Mouse (Mus musculus): Measurements from ENCODE around the gene Gtpbp6. TPM values are rescaled to one million over a fixed set of nuclear protein-coding genes. Genes with fewer than 3 reads are reported as not detected.
A peak's percentile ranks its signal among the peaks of the same experiment; 100 is the strongest.
"Not testable (repeated sequence)": the region's sequence is repeated elsewhere in the genome, so short reads cannot be mapped to it uniquely, and the experiment has no call there.

Gtpbp6 gene
- polyA plus RNA-seq, 1 experiment from 2014 or later, result 18.1 TPM

GRCm38 (mm10) chr5:110094030-110094846 is 13.8 kb downstream of the Gtpbp6 start, which contains the start of gene Gm35315:
Gm35315 (minus strand) TSS chr5:110094420.
- ATAC-seq (replicated peaks; ENCODE audit: insufficient number of reproducible peaks, low FRiP score, low TSS enrichment), result peak; percentile 98
- Histone ChIP-seq H3K4me3 (ENCODE audit: low read depth, low read length) (peak within 1 kb of the TSS; percentile 50), H3K4me1 (ENCODE audit: control insufficient read depth, insufficient read depth, low read length) (no peaks in the 10 kb centered on the region), H3K36me3 (ENCODE audit: control insufficient read depth, insufficient read depth, low read length) (no peaks in the 10 kb centered on the region), H3K9ac (ENCODE audit: low read depth, low read length) (peak within 1 kb of the TSS; percentile 68), H3K27me3 (ENCODE audit: control insufficient read depth, insufficient read depth, low read length) (no peaks in the 10 kb centered on the region), H3K9me3 (replicated peaks; ENCODE audit: control insufficient read depth, low read length) (no peaks in the 10 kb centered on the region), H3K4me2 (peak within 1 kb of the TSS; percentile 81), H3K27ac (ENCODE audit: low read depth, low read length) (no peak within 1 kb of the TSS; the same call in 1 of the 2 replicates)
- 2% methylated on average over 21 of the region's 25 CpGs for WGBS (ENCODE audit: insufficient replicate concordance)

DNA sequence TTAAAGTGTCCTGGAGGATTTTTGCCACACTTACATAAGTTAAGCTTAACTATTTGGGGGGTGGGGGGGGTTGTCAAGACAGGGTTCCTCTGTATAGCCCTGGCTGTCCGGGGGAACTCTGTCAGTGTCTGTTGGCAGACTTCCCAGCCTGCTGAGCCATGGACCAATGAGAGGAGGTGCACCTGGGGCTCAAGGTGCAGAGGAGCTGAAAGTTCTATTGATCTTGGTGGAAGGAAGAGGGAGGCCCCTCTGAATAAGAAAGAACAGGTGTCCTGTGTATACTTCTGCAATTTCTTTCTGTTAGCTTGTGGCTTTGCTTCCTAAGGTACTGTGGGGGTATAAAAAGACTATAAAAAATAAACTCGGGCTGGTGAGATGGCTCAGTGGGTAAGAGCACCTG is 16.5 kb downstream of the Gtpbp6 start:
- H3K4me1 ChIP-seq (ENCODE audit: control insufficient read depth, insufficient read depth, low read length), result no peaks in the 10 kb centered on the region
- H3K4me3 ChIP-seq (ENCODE audit: low read depth, low read length), result no peak overlapping the region
- no peak overlapping the region for H3K4me2 ChIP-seq
- no peaks in the 10 kb centered on the region for H3K9me3 ChIP-seq (replicated peaks; ENCODE audit: control insufficient read depth, low read length)
- ATAC-seq (replicated peaks; ENCODE audit: insufficient number of reproducible peaks, low FRiP score, low TSS enrichment), result no peak
- no peaks in the 10 kb centered on the region for H3K27me3 ChIP-seq (ENCODE audit: control insufficient read depth, insufficient read depth, low read length)
- H3K9ac ChIP-seq (ENCODE audit: low read depth, low read length), result no peak overlapping the region
- 62% methylated on average over 2 of the region's 2 CpGs for WGBS (ENCODE audit: insufficient replicate concordance)
- no peak overlapping the region for H3K27ac ChIP-seq (ENCODE audit: low read depth, low read length)
- no peaks in the 10 kb centered on the region for H3K36me3 ChIP-seq (ENCODE audit: control insufficient read depth, insufficient read depth, low read length)

DNA sequence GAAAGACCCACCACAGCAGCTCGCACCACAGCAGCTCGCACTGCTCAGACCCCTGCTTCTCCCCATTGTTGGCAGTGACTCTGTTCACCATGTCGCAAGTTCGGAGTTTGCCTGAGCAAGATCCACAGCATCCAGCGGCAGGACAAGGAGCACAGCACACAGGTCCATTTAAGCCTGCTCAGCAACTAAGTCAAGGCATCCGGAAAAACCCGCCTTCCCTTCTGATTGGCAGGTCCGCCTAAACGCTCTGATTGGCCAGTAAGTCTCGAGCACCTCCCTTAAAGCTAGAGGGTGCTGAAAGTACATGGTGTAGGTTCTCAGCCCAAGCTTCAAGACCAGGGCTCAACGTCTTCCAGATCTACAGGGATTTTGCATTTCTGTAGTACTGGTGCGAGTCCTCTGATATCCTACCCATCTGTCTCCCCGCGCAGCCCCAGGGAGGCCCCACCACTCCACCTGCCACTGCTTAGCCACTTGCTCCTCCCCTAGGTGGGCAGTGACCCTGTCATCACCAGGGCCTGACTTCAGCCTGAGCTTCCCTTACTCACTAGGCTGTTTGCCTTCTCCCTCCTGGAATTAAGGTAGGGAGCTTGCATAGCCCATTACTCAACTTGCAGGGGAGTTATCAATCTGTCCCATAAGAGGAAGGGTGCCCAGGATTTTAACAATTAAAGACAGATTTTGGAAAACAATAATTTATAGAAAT is 21.7 kb downstream of the Gtpbp6 start:
- WGBS (ENCODE audit: insufficient replicate concordance), result 19% methylated on average over 14 of the region's 14 CpGs
- H3K9ac ChIP-seq (ENCODE audit: low read depth, low read length), result no peak overlapping the region
- H3K4me2 ChIP-seq, result peak overlapping the region; percentile 27
- H3K4me3 ChIP-seq (ENCODE audit: low read depth, low read length), result peak overlapping the region; percentile 12; the same call in 1 of the 2 replicates
- H3K27ac ChIP-seq (ENCODE audit: low read depth, low read length), result no peak overlapping the region
- H3K9me3 ChIP-seq (replicated peaks; ENCODE audit: control insufficient read depth, low read length), result no peaks in the 10 kb centered on the region
- no peaks in the 10 kb centered on the region for H3K27me3 ChIP-seq (ENCODE audit: control insufficient read depth, insufficient read depth, low read length)
- no peaks in the 10 kb centered on the region for H3K36me3 ChIP-seq (ENCODE audit: control insufficient read depth, insufficient read depth, low read length)
- 0 out of 2 replicates have a peak, but pooled peaks have one; percentile 31 for ATAC-seq (replicated peaks; ENCODE audit: insufficient number of reproducible peaks, low FRiP score, low TSS enrichment)
- no peaks in the 10 kb centered on the region for H3K4me1 ChIP-seq (ENCODE audit: control insufficient read depth, insufficient read depth, low read length)

GRCm38 (mm10) chr5:110082961-110083360 is 25.0 kb downstream of the Gtpbp6 start:
- H3K27ac ChIP-seq (ENCODE audit: low read depth, low read length), result no peak overlapping the region
- WGBS (ENCODE audit: insufficient replicate concordance), result 70% methylated on average over 4 of the region's 4 CpGs
- H3K4me2 ChIP-seq, result no peak overlapping the region
- H3K9ac ChIP-seq (ENCODE audit: low read depth, low read length), result no peak overlapping the region
- no peaks in the 10 kb centered on the region for H3K36me3 ChIP-seq (ENCODE audit: control insufficient read depth, insufficient read depth, low read length)
- H3K4me1 ChIP-seq (ENCODE audit: control insufficient read depth, insufficient read depth, low read length), result no peaks in the 10 kb centered on the region
- ATAC-seq (replicated peaks; ENCODE audit: insufficient number of reproducible peaks, low FRiP score, low TSS enrichment), result no peak
- H3K9me3 ChIP-seq (replicated peaks; ENCODE audit: control insufficient read depth, low read length), result 0 out of 2 replicates have a peak, but pooled peaks cover 5% of the 10 kb centered on the region
- H3K27me3 ChIP-seq (ENCODE audit: control insufficient read depth, insufficient read depth, low read length), result no peaks in the 10 kb centered on the region
- no peak overlapping the region for H3K4me3 ChIP-seq (ENCODE audit: low read depth, low read length)

GRCm38 (mm10) chr5:110072413-110072812 is 35.6 kb downstream of the Gtpbp6 start, which contains the start of gene Gm17655:
Gm17655 (minus strand) TSS chr5:110072513.
- H3K9me3 ChIP-seq (replicated peaks; ENCODE audit: control insufficient read depth, low read length); H3K27ac ChIP-seq (ENCODE audit: low read depth, low read length); H3K27me3 ChIP-seq (ENCODE audit: control insufficient read depth, insufficient read depth, low read length); H3K36me3 ChIP-seq (ENCODE audit: control insufficient read depth, insufficient read depth, low read length); H3K4me3 ChIP-seq (ENCODE audit: low read depth, low read length); H3K4me2 ChIP-seq; H3K4me1 ChIP-seq (ENCODE audit: control insufficient read depth, insufficient read depth, low read length); H3K9ac ChIP-seq (ENCODE audit: low read depth, low read length); ATAC-seq (replicated peaks; ENCODE audit: insufficient number of reproducible peaks, low FRiP score, low TSS enrichment): not testable (repeated sequence)
- WGBS (ENCODE audit: insufficient replicate concordance), result 85% methylated on average over 2 of the region's 2 CpGs

- Histone ChIP-seq H3K4me2 (peak overlapping the region; percentile 61), H3K36me3 (ENCODE audit: control insufficient read depth, insufficient read depth, low read length) (no peaks in the 10 kb centered on the region), H3K27me3 (ENCODE audit: control insufficient read depth, insufficient read depth, low read length) (no peaks in the 10 kb centered on the region), H3K4me1 (ENCODE audit: control insufficient read depth, insufficient read depth, low read length) (no peaks in the 10 kb centered on the region), H3K4me3 (ENCODE audit: low read depth, low read length) (peak overlapping the region; percentile 62), H3K9ac (ENCODE audit: low read depth, low read length) (peak overlapping the region; percentile 82), H3K27ac (ENCODE audit: low read depth, low read length) (no peak overlapping the region), H3K9me3 (replicated peaks; ENCODE audit: control insufficient read depth, low read length) (no peaks in the 10 kb centered on the region)
- WGBS (ENCODE audit: insufficient replicate concordance), result 2% methylated on average over 19 of the region's 19 CpGs
- peak; percentile 99 for ATAC-seq (replicated peaks; ENCODE audit: insufficient number of reproducible peaks, low FRiP score, low TSS enrichment)
Measured at GRCm38 (mm10) chr5:110057637-110058408, 50.2 kb downstream of the Gtpbp6 start.

Other genes with a start within 250 kb of the Gtpbp6 start
- gene Gm15446, start 184.8 kb downstream of the Gtpbp6 start, polyA plus RNA-seq (2014; fragmentation: Nextera tagmentation; extraction: Ambion mirVana), result 0.44 and 0.62 TPM in 2 replicates
- 13.3 and 15.5 TPM in 2 replicates for gene Zfp932, start 111.7 kb downstream of the Gtpbp6 start, polyA plus RNA-seq (2014; fragmentation: Nextera tagmentation; extraction: Ambion mirVana)
- gene Gm17655, start 35.7 kb downstream of the Gtpbp6 start, polyA plus RNA-seq (2014; fragmentation: Nextera tagmentation; extraction: Ambion mirVana), result 1.7 and 3.5 TPM in 2 replicates
- gene Gm35315, start 13.8 kb downstream of the Gtpbp6 start, polyA plus RNA-seq (2014; fragmentation: Nextera tagmentation; extraction: Ambion mirVana), result 0.24 and 1.0 TPM in 2 replicates
- 0.32 and 0.33 TPM in 2 replicates for gene Plcxd1, start 8.2 kb downstream of the Gtpbp6 start, polyA plus RNA-seq (2014; fragmentation: Nextera tagmentation; extraction: Ambion mirVana)
- 1.8 and 2.9 TPM in 2 replicates for gene Zfp605, start 1.9 kb upstream of the Gtpbp6 start, polyA plus RNA-seq (2014; fragmentation: Nextera tagmentation; extraction: Ambion mirVana)
- gene Chfr, start 27.6 kb upstream of the Gtpbp6 start, polyA plus RNA-seq (2014; fragmentation: Nextera tagmentation; extraction: Ambion mirVana), result 35.7 and 38.1 TPM in 2 replicates
- 19.2 and 20.9 TPM in 2 replicates for gene Golga3, start 68.5 kb upstream of the Gtpbp6 start, polyA plus RNA-seq (2014; fragmentation: Nextera tagmentation; extraction: Ambion mirVana)
- gene Ankle2, start 122.8 kb upstream of the Gtpbp6 start, polyA plus RNA-seq (2014; fragmentation: Nextera tagmentation; extraction: Ambion mirVana), result 24.8 and 28.7 TPM in 2 replicates
- gene Pgam5, start 161.7 kb upstream of the Gtpbp6 start, polyA plus RNA-seq (2014; fragmentation: Nextera tagmentation; extraction: Ambion mirVana), result 55.4 and 64.6 TPM in 2 replicates
- 15.1 and 18.0 TPM in 2 replicates for gene Pxmp2, start 178.0 kb upstream of the Gtpbp6 start, polyA plus RNA-seq (2014; fragmentation: Nextera tagmentation; extraction: Ambion mirVana)
- 21.2 and 25.7 TPM in 2 replicates for gene Pole, start 178.1 kb upstream of the Gtpbp6 start, polyA plus RNA-seq (2014; fragmentation: Nextera tagmentation; extraction: Ambion mirVana)
- 0.27 TPM in 1 of 2 replicates, not detected in the other for gene P2rx2, start 235.0 kb upstream of the Gtpbp6 start, polyA plus RNA-seq (2014; fragmentation: Nextera tagmentation; extraction: Ambion mirVana)
- gene Lrcol1, start 236.5 kb upstream of the Gtpbp6 start, polyA plus RNA-seq (2014; fragmentation: Nextera tagmentation; extraction: Ambion mirVana), result not detected in 2 replicates